Mouse (Mus musculus) liver, adult 2 months (tissue): ENCODE data around the gene Aox2.

Experiments
- CTCF ChIP-seq: fragments of 200-500 bp; IDR thresholded peaks from 2 replicates; pipeline ENCODE4 v1.5.1; 2011; ENCODE audit warnings: low read depth, low read length, control low read depth
- POLR2A ChIP-seq: fragments of 200-500 bp; IDR thresholded peaks from 2 replicates; pipeline ENCODE4 v1.6.1; 2011; ENCODE audit warnings: low read length, control low read depth; ENCODE audit not compliant: insufficient read depth; ENCODE audit errors: extremely low read depth

- TF ChIP-seq CTCF (no peak), POLR2A (no peak)
Observed at GRCm38 (mm10) chr1:58281625-58281988, 3.5 kb downstream of the Aox2 start.
